Mouse (Mus musculus) myocyte (in vitro differentiated cells): ENCODE measurements at regions not wholly inside any gene's neighbourhood (a gene's known extent, or its start where the extent isn't known, plus 50 kb on each side); places are given as distances from the start of the nearest gene placed in this dataset.

Experiments used
- H3K27me3 ChIP-seq: one replicate; pipeline ENCODE4 v1.6.1; 2011; ENCODE audit not compliant: control insufficient read depth, insufficient read depth, insufficient read length
- H3K36me3 ChIP-seq: one replicate; pipeline ENCODE4 v1.6.1; 2011; ENCODE audit not compliant: control insufficient read depth, insufficient read depth
- H3K4me2 ChIP-seq: one replicate; pipeline ENCODE4 v1.6.1; 2011; ENCODE audit warnings: low read depth, control low read depth
- H3K4me3 ChIP-seq: one replicate; pipeline ENCODE4 v1.5.1; 2011; ENCODE audit warnings: mild to moderate bottlenecking, control low read depth, moderate library complexity
- H3K79me2 ChIP-seq: one replicate; pipeline ENCODE4 v1.6.1; 2011; ENCODE audit not compliant: control insufficient read depth, insufficient read depth
- H3ac ChIP-seq: one replicate; pipeline ENCODE4 v1.6.1; 2011; ENCODE audit not compliant: control insufficient read depth, insufficient read length
- CEBPB ChIP-seq: IDR thresholded peaks from 2 replicates; pipeline ENCODE4 v1.6.1; 2011; ENCODE audit warnings: mild to moderate bottlenecking, moderate library complexity; ENCODE audit not compliant: poor library complexity, insufficient read depth, severe bottlenecking
- E2F4 ChIP-seq: IDR thresholded peaks from one replicate; pipeline ENCODE4 v1.6.1; 2011; ENCODE audit warnings: mild to moderate bottlenecking, control low read depth, moderate library complexity; ENCODE audit not compliant: insufficient read depth
- MAX ChIP-seq: IDR thresholded peaks from one replicate; pipeline ENCODE4 v1.6.1; 2011; ENCODE audit warnings: low read depth, mild to moderate bottlenecking, control low read depth
- MYOD1 ChIP-seq, 3 experiments: IDR thresholded peaks; one replicate each; pipeline ENCODE4 v1.6.1; 2011; ENCODE audit warnings: control low read depth in 2 of 3, low read depth in 2 of 3, mild to moderate bottlenecking in 2 of 3, moderate library complexity in 1 of 3; ENCODE audit not compliant: insufficient read length in 2 of 3, control insufficient read depth in 1 of 3
- MYOG ChIP-seq, 3 experiments: IDR thresholded peaks; one replicate each; pipeline ENCODE4 v1.6.1; 2011; ENCODE audit warnings: control low read depth in 2 of 3, low read depth in 2 of 3, mild to moderate bottlenecking in 2 of 3; ENCODE audit not compliant: insufficient read length in 2 of 3, control insufficient read depth in 1 of 3, insufficient read depth in 1 of 3
- POLR2A ChIP-seq: IDR thresholded peaks from one replicate; pipeline ENCODE4 v1.6.1; 2011; ENCODE audit warnings: low read depth, mild to moderate bottlenecking, control low read depth, moderate library complexity; ENCODE audit not compliant: insufficient read length
- POLR2AphosphoS2 ChIP-seq: IDR thresholded peaks from one replicate; pipeline ENCODE4 v1.6.1; 2011; ENCODE audit warnings: low read depth, control low read depth; ENCODE audit not compliant: insufficient read length
- REST ChIP-seq: IDR thresholded peaks from one replicate; pipeline ENCODE4 v1.6.1; 2011; ENCODE audit warnings: mild to moderate bottlenecking, control low read depth, moderate library complexity; ENCODE audit not compliant: insufficient read depth, insufficient read length
- SRF ChIP-seq: IDR thresholded peaks from one replicate; pipeline ENCODE4 v1.6.1; 2011; ENCODE audit warnings: low read depth; ENCODE audit not compliant: control insufficient read depth, insufficient read length
- TCF12 ChIP-seq: IDR thresholded peaks from one replicate; pipeline ENCODE4 v1.6.1; 2011; ENCODE audit warnings: mild to moderate bottlenecking, control low read depth; ENCODE audit not compliant: poor library complexity, insufficient read depth, severe bottlenecking
- TCF3 ChIP-seq: IDR thresholded peaks from one replicate; pipeline ENCODE4 v1.6.1; 2011; ENCODE audit warnings: low read depth, control low read depth; ENCODE audit not compliant: insufficient read length
- USF1 ChIP-seq: IDR thresholded peaks from one replicate; pipeline ENCODE4 v1.6.1; 2011; ENCODE audit warnings: low read depth, mild to moderate bottlenecking, control low read depth, moderate library complexity

DNA sequence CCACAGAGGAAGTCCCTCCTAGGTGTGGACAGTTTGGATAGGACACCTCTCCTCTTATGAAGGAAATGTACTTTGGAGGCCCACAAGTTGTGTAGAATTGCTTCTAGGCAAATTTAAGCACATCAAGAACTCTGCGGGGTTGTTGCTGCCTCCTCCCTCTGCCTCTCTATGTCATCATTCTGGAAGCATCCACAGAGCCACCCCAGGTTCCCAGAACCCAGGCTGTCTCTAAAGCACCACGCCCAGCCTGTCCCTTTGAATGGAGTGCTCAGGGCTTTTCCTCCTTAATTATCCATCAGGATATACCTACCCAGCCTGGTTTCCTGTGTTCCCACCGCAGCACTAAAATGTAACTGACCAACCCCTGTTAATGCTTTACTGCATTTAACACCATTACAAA lies 195.4 kb downstream of the Calcrl start:
- TF ChIP-seq MYOG (IDR thresholded peaks at IDR 0.05; ENCODE audit: control insufficient read depth in 1 of 3, insufficient read depth in 1 of 3, insufficient read length in 2 of 3, low read depth in 2 of 3) = no peak
- no peak for TF ChIP-seq E2F4
- no peak for TF ChIP-seq REST
- no peak for TF ChIP-seq POLR2A
- TF ChIP-seq TCF12 = no peak
- TF ChIP-seq MAX = no peak
- TF ChIP-seq SRF = no peak
- no peak for TF ChIP-seq POLR2AphosphoS2
- TF ChIP-seq CEBPB = no peak
- TF ChIP-seq USF1 = no peak
- no peak for TF ChIP-seq TCF3
- TF ChIP-seq MYOD1 (IDR thresholded peaks at IDR 0.05; ENCODE audit: control insufficient read depth in 1 of 3, insufficient read length in 2 of 3, low read depth in 2 of 3) = no peak
- Histone ChIP-seq H3K27me3 (no peaks in the 10 kb centered on the region), H3K36me3 (no peaks in the 10 kb centered on the region), H3K4me2 (no peak overlapping the region), H3K4me3 (no peak overlapping the region), H3K79me2 (no peaks in the 10 kb centered on the region), H3ac (no peak overlapping the region)

- no peaks in the 10 kb centered on the region for H3K27me3 ChIP-seq
- no peak overlapping the region for H3K4me3 ChIP-seq
- TF ChIP-seq SRF (no peak), REST (no peak), E2F4 (no peak), USF1 (no peak), POLR2A (no peak), MYOD1 (IDR thresholded peaks at IDR 0.05; ENCODE audit: control insufficient read depth in 1 of 3, insufficient read length in 2 of 3, low read depth in 2 of 3) (no peak)
- no peaks in the 10 kb centered on the region for H3K79me2 ChIP-seq
- no peaks in the 10 kb centered on the region for H3K36me3 ChIP-seq
- H3ac ChIP-seq = no peak overlapping the region
- no peak overlapping the region for H3K4me2 ChIP-seq
Observed at GRCm38 (mm10) chr2:84235641-84236040, 189.6 kb downstream of the Calcrl start.

DNA sequence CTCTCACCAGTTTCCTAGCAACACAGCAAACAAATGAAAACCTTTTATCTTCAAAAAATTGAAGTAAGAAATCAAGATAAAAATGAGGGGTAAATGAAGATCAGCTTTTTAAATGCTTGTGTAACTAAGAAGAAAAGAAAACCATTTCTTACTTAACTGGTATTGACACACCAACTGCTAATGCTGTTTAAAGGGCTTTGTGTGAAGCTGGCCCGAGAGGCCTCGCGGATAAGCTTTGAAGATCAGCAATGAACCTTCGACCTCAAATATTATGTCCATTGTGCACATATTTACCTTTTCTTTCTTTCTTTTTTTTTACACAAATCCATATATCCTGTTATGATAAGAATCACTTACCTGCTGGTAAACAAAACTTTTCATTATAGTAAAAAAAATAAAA lies 184.0 kb downstream of the Calcrl start:
- Histone ChIP-seq H3K36me3 (no peaks in the 10 kb centered on the region), H3K4me2 (no peak overlapping the region), H3ac (no peak overlapping the region), H3K27me3 (no peaks in the 10 kb centered on the region), H3K79me2 (no peaks in the 10 kb centered on the region), H3K4me3 (no peak overlapping the region)
- no peak for TF ChIP-seq SRF
- no peak for TF ChIP-seq USF1
- no peak for TF ChIP-seq E2F4
- TF ChIP-seq TCF12 = no peak
- no peak for TF ChIP-seq MYOG (IDR thresholded peaks at IDR 0.05; ENCODE audit: control insufficient read depth in 1 of 3, insufficient read depth in 1 of 3, insufficient read length in 2 of 3, low read depth in 2 of 3)
- no peak for TF ChIP-seq CEBPB
- no peak for TF ChIP-seq MYOD1 (IDR thresholded peaks at IDR 0.05; ENCODE audit: control insufficient read depth in 1 of 3, insufficient read length in 2 of 3, low read depth in 2 of 3)
- no peak for TF ChIP-seq REST
- TF ChIP-seq TCF3 = no peak
- no peak for TF ChIP-seq POLR2A
- no peak for TF ChIP-seq POLR2AphosphoS2
- TF ChIP-seq MAX = no peak

- no peaks in the 10 kb centered on the region for H3K79me2 ChIP-seq
Observed at GRCm38 (mm10) chr2:84241986-84242385, 183.2 kb downstream of the Calcrl start.

DNA sequence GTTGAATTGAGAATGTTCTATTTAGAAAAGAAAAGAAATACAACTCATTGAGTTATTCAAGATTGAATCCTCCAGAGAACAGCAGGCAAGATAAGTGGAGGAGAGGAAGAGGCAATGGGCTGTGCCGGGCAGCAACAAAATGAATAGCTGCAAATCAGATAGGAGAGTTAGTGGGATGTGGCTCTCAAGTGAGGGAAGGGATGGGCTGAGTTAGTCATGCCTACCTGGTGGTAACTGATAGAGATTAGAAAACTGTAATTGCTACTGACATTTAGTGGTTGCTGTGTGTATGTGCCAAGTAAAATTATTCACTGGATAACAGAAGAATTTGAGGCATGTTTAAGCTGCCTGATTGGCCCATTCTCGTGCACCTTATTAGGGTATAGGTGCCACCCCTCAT lies 179.3 kb downstream of the Calcrl start:
- Histone ChIP-seq H3ac (no peak overlapping the region), H3K4me3 (no peak overlapping the region), H3K4me2 (no peak overlapping the region), H3K36me3 (no peaks in the 10 kb centered on the region), H3K79me2 (no peaks in the 10 kb centered on the region), H3K27me3 (no peaks in the 10 kb centered on the region)
- TF ChIP-seq SRF (no peak), POLR2AphosphoS2 (no peak), POLR2A (no peak), E2F4 (no peak), TCF12 (no peak), MYOG (IDR thresholded peaks at IDR 0.05; ENCODE audit: control insufficient read depth in 1 of 3, insufficient read depth in 1 of 3, insufficient read length in 2 of 3, low read depth in 2 of 3) (no peak), REST (no peak), TCF3 (no peak), MAX (no peak), CEBPB (no peak), MYOD1 (IDR thresholded peaks at IDR 0.05; ENCODE audit: control insufficient read depth in 1 of 3, insufficient read length in 2 of 3, low read depth in 2 of 3) (no peak), USF1 (no peak)

More at GRCm38 (mm10) chr2:84241986-84242385, 183.2 kb downstream of the Calcrl start:
- Histone ChIP-seq H3K4me3 (no peak overlapping the region), H3K27me3 (no peaks in the 10 kb centered on the region), H3K36me3 (no peaks in the 10 kb centered on the region), H3ac (no peak overlapping the region), H3K4me2 (no peak overlapping the region)
- no peak for TF ChIP-seq MYOG (IDR thresholded peaks at IDR 0.05; ENCODE audit: control insufficient read depth in 1 of 3, insufficient read depth in 1 of 3, insufficient read length in 2 of 3, low read depth in 2 of 3)
- no peak for TF ChIP-seq MYOD1 (IDR thresholded peaks at IDR 0.05; ENCODE audit: control insufficient read depth in 1 of 3, insufficient read length in 2 of 3, low read depth in 2 of 3)
- TF ChIP-seq REST = no peak
- no peak for TF ChIP-seq CEBPB
- no peak for TF ChIP-seq POLR2A
- TF ChIP-seq TCF12 = no peak
- TF ChIP-seq TCF3 = no peak
- no peak for TF ChIP-seq SRF
- TF ChIP-seq POLR2AphosphoS2 = no peak
- no peak for TF ChIP-seq USF1
- TF ChIP-seq E2F4 = no peak
- TF ChIP-seq MAX = no peak
